Mouse (Mus musculus) lung, adult 2 months (tissue): Measurements from ENCODE around the gene Pdzd4.

ENCODE experiments used
- CTCF ChIP-seq: fragments of 200-500 bp; IDR thresholded peaks from 2 replicates; pipeline ENCODE4 v1.5.1; 2011; ENCODE audit warnings: mild to moderate bottlenecking, low read length, control low read depth; ENCODE audit not compliant: insufficient read depth
- POLR2A ChIP-seq: fragments of 200-500 bp; IDR thresholded peaks from 2 replicates; pipeline ENCODE4 v1.6.1; 2011; ENCODE audit warnings: low read depth, mild to moderate bottlenecking, control low read depth, low read length, borderline replicate concordance; ENCODE audit errors: extremely low read depth

DNA sequence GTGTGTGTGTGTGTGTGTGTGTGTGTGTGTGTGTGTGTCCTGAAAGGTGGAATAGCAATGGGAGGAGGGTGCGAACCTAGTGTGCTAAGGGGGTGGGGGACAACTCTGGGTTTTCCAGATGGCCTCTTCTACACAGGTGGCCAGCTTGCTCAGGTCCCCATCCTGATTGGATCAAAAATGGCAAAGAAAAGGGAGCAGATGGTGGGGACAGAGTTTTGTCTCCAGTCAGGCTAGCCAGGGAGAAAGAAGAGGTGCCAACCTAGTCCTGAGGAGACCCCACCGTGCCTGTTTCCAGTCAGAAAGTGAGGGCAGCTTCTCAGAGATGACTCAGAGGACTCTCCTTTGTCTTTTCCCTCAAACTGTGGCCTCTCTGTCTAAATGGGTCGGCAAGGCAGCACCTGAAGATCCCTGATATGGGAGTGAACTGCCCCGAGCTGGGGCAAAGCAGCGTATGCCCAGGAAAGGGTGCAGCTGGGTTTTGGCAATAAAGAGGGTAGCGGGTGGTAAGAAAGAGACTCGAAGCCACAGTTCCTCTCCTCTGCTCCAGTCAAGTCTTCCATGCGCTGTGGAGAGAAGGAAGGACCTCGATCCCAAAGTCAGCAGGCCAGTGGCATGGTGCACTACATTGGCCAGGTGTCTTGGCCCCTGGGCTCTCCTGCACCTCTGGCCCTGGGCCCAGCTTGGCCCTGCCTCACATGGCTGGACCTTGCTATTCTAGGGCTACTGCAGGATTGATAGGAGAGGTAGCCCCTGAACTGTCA, 29.7 kb upstream of the Pdzd4 start:
- TF ChIP-seq CTCF (no peak), POLR2A (no peak)
